Mouse (Mus musculus) liver, postnatal 0 days (tissue): ENCODE measurements around the gene Fbxo9.

ENCODE experiments used
- CTCF ChIP-seq: sonication (generic); IDR thresholded peaks from 2 replicates; pipeline ENCODE4 v1.5.1; 2016; ENCODE audit warnings: antibody characterized with exemption, low read depth
- EP300 ChIP-seq: IDR thresholded peaks from 2 replicates; pipeline ENCODE4 v1.6.1; 2016; ENCODE audit warnings: antibody characterized with exemption, low read depth, mild to moderate bottlenecking

DNA sequence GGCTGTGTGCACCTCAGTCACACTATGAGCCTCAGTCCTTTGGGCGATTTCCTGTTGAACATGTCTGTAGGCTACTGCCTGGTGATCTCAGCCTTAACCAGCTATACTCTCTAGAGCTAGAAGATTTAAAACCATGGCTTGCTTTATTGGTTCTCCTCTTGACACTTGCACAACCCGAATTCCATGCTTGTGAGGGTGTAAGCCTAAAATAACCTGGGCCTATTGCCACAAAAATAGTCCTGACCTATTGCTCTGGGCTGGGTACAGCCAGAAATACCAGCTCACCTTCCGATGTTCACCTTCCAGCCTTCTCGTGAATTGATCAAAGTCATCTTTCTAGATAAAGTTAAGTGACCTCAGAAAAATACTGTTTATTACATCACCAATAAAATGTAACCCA, 30.6 kb upstream of the Fbxo9 start:
- no peak for TF ChIP-seq CTCF
- no peak for TF ChIP-seq EP300
